Mouse (Mus musculus) liver, postnatal 0 days (tissue): ENCODE measurements around the gene Ntan1.

Experiments used
- CTCF ChIP-seq: sonication (generic); IDR thresholded peaks from 2 replicates; pipeline ENCODE4 v1.5.1; 2016; ENCODE audit warnings: antibody characterized with exemption, low read depth
- EP300 ChIP-seq: IDR thresholded peaks from 2 replicates; pipeline ENCODE4 v1.6.1; 2016; ENCODE audit warnings: antibody characterized with exemption, low read depth, mild to moderate bottlenecking

GRCm38 (mm10) chr16:13819394-13819743 is 724 bp downstream of the Ntan1 start:
- TF ChIP-seq CTCF (no peak), EP300 (no peak)
